Mouse (Mus musculus): ENCODE data around the gene Zfp964. TPM values are rescaled to one million over a fixed set of nuclear protein-coding genes. Genes with fewer than 3 reads are reported as not detected.

Gene Zfp964
- polyA plus RNA-seq (2012; rRNA removed) = 0.30 and 0.32 TPM in 2 replicates
- polyA plus RNA-seq (2014; fragmentation: Nextera tagmentation; extraction: Ambion mirVana) = 0.15 and 0.35 TPM in 2 replicates

DNA sequence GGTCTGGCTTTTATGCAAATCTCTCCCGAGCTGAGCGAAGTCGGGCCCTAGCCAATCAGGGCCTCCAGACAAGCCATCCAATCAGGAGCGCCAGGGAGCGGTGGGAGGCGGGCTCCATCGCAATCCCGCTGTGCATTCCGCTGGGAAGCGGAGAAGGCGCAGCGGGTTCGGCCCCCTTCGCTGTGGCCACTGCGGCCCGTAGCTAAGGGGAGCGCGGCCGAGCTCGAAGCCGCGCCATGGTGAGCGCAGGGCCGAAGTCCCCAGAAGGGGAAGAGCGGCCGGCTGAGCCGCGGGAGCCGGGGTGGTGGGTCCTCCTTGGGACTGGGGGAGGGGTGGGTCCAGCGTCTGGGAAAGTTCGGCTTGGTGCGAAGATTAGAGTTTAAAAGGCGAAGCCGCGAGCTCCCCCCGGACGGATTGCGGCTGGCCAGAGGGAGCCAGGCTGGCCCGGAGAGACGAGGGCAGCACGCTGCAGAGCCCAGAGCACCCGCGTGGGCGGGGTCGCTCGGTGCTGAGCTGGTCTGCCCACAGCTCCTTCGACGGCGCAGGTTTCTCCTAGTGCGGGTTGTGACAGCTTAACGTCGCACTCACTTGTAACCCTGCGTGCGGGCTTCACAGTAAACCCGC lies at the start of gene Zfp964:
Gene Zfp964, plus strand, starts transcription at position 122 of the 624 bp plus-strand sequence.
- H3K27me3 ChIP-seq (ENCODE audit: control insufficient read depth, insufficient read depth, low read length) = peaks cover 11% of the 10 kb centered on the region
- 0 out of 4 replicates have a peak, but pooled peaks cover 0 to 2% of the 10 kb centered on the region in 2 experiments for H3K4me1 ChIP-seq (replicated peaks; ENCODE audit: control insufficient read depth in 2 of 2, insufficient read depth in 2 of 2, low read length in 1 of 2)
- peak; percentile 44 to 50 (median 50) for DNase-seq (ENCODE audit: low read depth in 3 of 3, low spot score in 3 of 3)
- no peaks in the 10 kb centered on the region for H3K36me3 ChIP-seq (replicated peaks; ENCODE audit: control insufficient read depth, insufficient read depth, low read depth)
- TF ChIP-seq EP300 (IDR thresholded peaks at IDR 0.05; ENCODE audit: low read depth) (no peak), CTCF (IDR thresholded peaks at IDR 0.05; ENCODE audit: low read depth) (no peak)
- peak within 1 kb of the TSS; percentile 66 for H3K4me2 ChIP-seq (ENCODE audit: low read depth)
- no peak within 1 kb of the TSS for H3K27ac ChIP-seq
- peak within 1 kb of the TSS; percentile 42 to 56 for H3K4me3 ChIP-seq (ENCODE audit: insufficient read depth in 1 of 2, low read depth in 2 of 2, low read length in 2 of 2)
- ATAC-seq (ENCODE audit: insufficient read depth) = peak; percentile 90
- no peaks in the 10 kb centered on the region for H3K9me3 ChIP-seq (ENCODE audit: control insufficient read depth, low read length)
- WGBS (ENCODE audit: insufficient replicate concordance) = under 1% methylated on average over 53 of the region's 55 CpGs
- peak within 1 kb of the TSS; percentile 31; the same call in 1 of the 2 replicates for H3K9ac ChIP-seq (replicated peaks)

- Histone ChIP-seq H3K4me2 (ENCODE audit: low read depth) (no peak overlapping the region), H3K27ac (no peak overlapping the region), H3K4me1 (replicated peaks; ENCODE audit: control insufficient read depth in 2 of 2, insufficient read depth in 2 of 2, low read length in 1 of 2) (no peaks in the 10 kb centered on the region), H3K36me3 (replicated peaks; ENCODE audit: control insufficient read depth, insufficient read depth, low read depth) (peaks cover 17% of the 10 kb centered on the region), H3K27me3 (ENCODE audit: control insufficient read depth, insufficient read depth, low read length) (no peaks in the 10 kb centered on the region), H3K9me3 (ENCODE audit: control insufficient read depth, low read length) (no peaks in the 10 kb centered on the region), H3K4me3 (ENCODE audit: insufficient read depth in 1 of 2, low read depth in 2 of 2, low read length in 2 of 2) (no peak overlapping the region), H3K9ac (replicated peaks) (no peak overlapping the region)
- TF ChIP-seq EP300 (IDR thresholded peaks at IDR 0.05; ENCODE audit: low read depth) = no peak
- peak; percentile 52; the same call in 1 of the 2 replicates for TF ChIP-seq CTCF (IDR thresholded peaks at IDR 0.05; ENCODE audit: low read depth)
- WGBS (ENCODE audit: insufficient replicate concordance) = 50% methylated on average over 2 of the region's 2 CpGs
- DNase-seq (ENCODE audit: low read depth in 3 of 3, low spot score in 3 of 3) (no peak), ATAC-seq (ENCODE audit: insufficient read depth) (no peak)
Measured at GRCm38 (mm10) chr8:69614687-69615086, 39.6 kb upstream of the Zfp964 start.

DNA sequence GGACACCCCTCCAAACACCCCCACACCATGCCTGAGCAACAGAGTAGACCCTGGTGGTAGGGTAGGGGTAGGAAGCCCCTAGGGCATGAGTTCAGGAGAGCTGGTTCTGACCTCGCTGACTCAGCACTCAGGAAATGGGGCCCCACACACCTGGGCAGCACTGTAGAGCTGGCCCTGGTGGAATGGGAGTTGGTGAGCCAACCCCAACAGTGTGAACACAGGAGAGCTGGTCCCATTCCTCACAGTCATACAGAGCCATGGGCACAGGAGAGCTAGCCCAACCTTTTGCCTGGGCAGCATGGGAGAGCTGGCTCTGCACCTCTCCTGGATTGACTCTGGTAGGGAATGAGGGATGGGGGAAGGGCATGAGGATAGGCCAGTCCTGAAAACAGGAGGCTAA lies 36.2 kb upstream of the Zfp964 start:
- Histone ChIP-seq H3K4me1 (replicated peaks; ENCODE audit: control insufficient read depth in 2 of 2, insufficient read depth in 2 of 2, low read length in 1 of 2) (no peaks in the 10 kb centered on the region; a peak in 1 of 4 replicates), H3K4me2 (ENCODE audit: low read depth) (no peak overlapping the region), H3K4me3 (ENCODE audit: insufficient read depth in 1 of 2, low read depth in 2 of 2, low read length in 2 of 2) (no peak overlapping the region), H3K27ac (no peak overlapping the region), H3K9me3 (ENCODE audit: control insufficient read depth, low read length) (no peaks in the 10 kb centered on the region), H3K9ac (replicated peaks) (no peak overlapping the region), H3K36me3 (replicated peaks; ENCODE audit: control insufficient read depth, insufficient read depth, low read depth) (no peaks in the 10 kb centered on the region; the same call in 1 of the 2 replicates), H3K27me3 (ENCODE audit: control insufficient read depth, insufficient read depth, low read length) (no peaks in the 10 kb centered on the region)
- TF ChIP-seq EP300 (IDR thresholded peaks at IDR 0.05; ENCODE audit: low read depth) = no peak
- TF ChIP-seq CTCF (IDR thresholded peaks at IDR 0.05; ENCODE audit: low read depth) = no peak
- ATAC-seq (ENCODE audit: insufficient read depth) = no peak
- 50% methylated on average over 1 of the region's 1 CpGs for WGBS (ENCODE audit: insufficient replicate concordance)
- DNase-seq (ENCODE audit: low read depth in 3 of 3, low spot score in 3 of 3) = no peak

DNA sequence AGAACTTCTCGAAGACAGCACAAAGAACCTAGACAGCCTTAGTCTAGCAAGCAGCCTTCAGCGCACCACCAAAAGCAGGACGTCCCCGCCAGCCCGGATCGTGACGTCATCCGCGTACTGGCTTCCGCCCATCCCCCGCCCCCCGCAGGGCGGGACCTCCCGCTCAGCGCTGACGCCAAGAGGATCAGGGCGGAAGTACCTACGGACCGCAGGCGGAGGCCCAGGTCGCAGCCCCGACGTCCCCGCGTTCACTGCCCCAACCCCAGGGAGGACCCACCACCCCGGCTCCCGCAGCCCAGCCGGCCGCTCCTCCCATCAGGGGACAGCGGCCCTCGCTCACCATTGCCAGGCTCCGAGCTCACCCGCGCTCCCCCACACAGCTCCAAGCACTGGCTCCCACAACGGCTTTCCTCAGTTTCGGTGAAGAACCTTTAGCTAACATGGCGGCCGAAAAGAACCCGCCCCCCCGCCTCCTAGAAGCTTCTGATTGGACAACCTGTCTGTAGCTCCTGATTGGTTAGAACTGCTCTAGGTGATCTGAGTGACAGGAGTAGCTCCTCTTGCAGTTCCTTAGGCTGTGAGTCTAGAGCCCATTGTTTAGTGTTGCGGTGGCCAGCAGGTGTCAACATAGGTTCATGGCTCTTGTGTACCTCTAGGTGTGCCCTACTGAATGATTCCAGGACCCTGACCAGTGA lies 29.0 kb upstream of the Zfp964 start, which contains the start of gene Zfp868:
Gene Zfp868, minus strand, starts transcription at position 454 of the 695 bp plus-strand sequence.
- DNase-seq (ENCODE audit: low read depth in 3 of 3, low spot score in 3 of 3) = peak; percentile 95 to 97 (median 96)
- Histone ChIP-seq H3K9me3 (ENCODE audit: control insufficient read depth, low read length) (no peaks in the 10 kb centered on the region), H3K27me3 (ENCODE audit: control insufficient read depth, insufficient read depth, low read length) (no peaks in the 10 kb centered on the region), H3K4me3 (ENCODE audit: insufficient read depth in 1 of 2, low read depth in 2 of 2, low read length in 2 of 2) (peak within 1 kb of the TSS; percentile 65 to 96), H3K4me2 (ENCODE audit: low read depth) (peak within 1 kb of the TSS; percentile 89), H3K36me3 (replicated peaks; ENCODE audit: control insufficient read depth, insufficient read depth, low read depth) (no peaks in the 10 kb centered on the region), H3K4me1 (replicated peaks; ENCODE audit: control insufficient read depth in 2 of 2, insufficient read depth in 2 of 2, low read length in 1 of 2) (peaks cover 6 to 14% of the 10 kb centered on the region in 2 experiments), H3K9ac (replicated peaks) (peak within 1 kb of the TSS; percentile 76), H3K27ac (peak within 1 kb of the TSS; percentile 63)
- TF ChIP-seq CTCF (IDR thresholded peaks at IDR 0.05; ENCODE audit: low read depth) (peak; percentile 75), EP300 (IDR thresholded peaks at IDR 0.05; ENCODE audit: low read depth) (0 out of 2 replicates have a peak, but pooled peaks have one; percentile 20)
- peak; percentile 98 for ATAC-seq (ENCODE audit: insufficient read depth)
- under 1% methylated on average over 41 of the region's 41 CpGs for WGBS (ENCODE audit: insufficient replicate concordance)

Data from liver, embryonic 14.5 days (tissue).